Mouse (Mus musculus) spleen, adult 2 months (tissue): Measurements from ENCODE around the gene Pfdn2. TPM values are rescaled to one million over a fixed set of nuclear protein-coding genes. Genes with fewer than 3 reads are reported as not detected.

Source experiments
- DNase-seq, 2 experiments: peaks; one replicate each; pipeline versions ENCODE4 v3.0.0 to v3.0.0-alpha.2; 2012 to 2021; ENCODE audit warnings: low spot score in 2 of 2, low read depth in 1 of 2
- H3K27ac ChIP-seq: fragments of 200-500 bp; 2 replicates; pipeline ENCODE4 v1.5.1; 2012; ENCODE audit warnings: low read length, inconsistent platforms; ENCODE audit not compliant: insufficient read depth
- H3K27me3 ChIP-seq: fragments of 200-500 bp; 2 replicates; pipeline ENCODE4 v1.6.1; 2012; ENCODE audit warnings: mild to moderate bottlenecking, moderate library complexity, low read length, inconsistent platforms; ENCODE audit not compliant: control insufficient read depth, insufficient read depth
- H3K36me3 ChIP-seq: fragments of 200-500 bp; 2 replicates; pipeline ENCODE4 v1.6.1; 2012; ENCODE audit warnings: mild to moderate bottlenecking, low read length, inconsistent platforms; ENCODE audit not compliant: control insufficient read depth, insufficient read depth
- H3K4me1 ChIP-seq: fragments of 200-500 bp; 2 replicates; pipeline ENCODE4 v1.6.1; 2011; ENCODE audit warnings: inconsistent platforms; ENCODE audit not compliant: control insufficient read depth, insufficient read depth, insufficient read length
- H3K4me3 ChIP-seq: fragments of 200-500 bp; 2 replicates; pipeline ENCODE4 v1.5.1; 2011; ENCODE audit warnings: mild to moderate bottlenecking, inconsistent platforms; ENCODE audit not compliant: insufficient read depth, insufficient read length; ENCODE audit errors: extremely low read depth
- CTCF ChIP-seq: fragments of 200-500 bp; IDR thresholded peaks from 2 replicates; pipeline ENCODE4 v1.5.1; 2011; ENCODE audit warnings: mild to moderate bottlenecking, inconsistent platforms; ENCODE audit not compliant: insufficient read depth, insufficient read length, insufficient replicate concordance; ENCODE audit errors: extremely low read depth
- POLR2A ChIP-seq: fragments of 200-500 bp; IDR thresholded peaks from 2 replicates; pipeline ENCODE4 v1.6.1; 2011; ENCODE audit warnings: low read depth, low read length, inconsistent platforms
- WGBS: fragments of 180-500 bp; shearing (Covaris S2); methylation state at CpG from one replicate; pipeline ENCODE4 v1.1.7; 2018; 5-methylcytosine and 5-hydroxymethylcytosine counted together
- polyA plus RNA-seq: library from polyadenylated mRNA; depleted of rRNA; stranded (reverse); fragments of >200 nt; gene quantifications from 2 replicates; pipeline ENCODE4 v1.2.3, GENCODE M21; 2012

Gene Pfdn2
- polyA plus RNA-seq, 1 experiment: 8.5 TPM

DNA sequence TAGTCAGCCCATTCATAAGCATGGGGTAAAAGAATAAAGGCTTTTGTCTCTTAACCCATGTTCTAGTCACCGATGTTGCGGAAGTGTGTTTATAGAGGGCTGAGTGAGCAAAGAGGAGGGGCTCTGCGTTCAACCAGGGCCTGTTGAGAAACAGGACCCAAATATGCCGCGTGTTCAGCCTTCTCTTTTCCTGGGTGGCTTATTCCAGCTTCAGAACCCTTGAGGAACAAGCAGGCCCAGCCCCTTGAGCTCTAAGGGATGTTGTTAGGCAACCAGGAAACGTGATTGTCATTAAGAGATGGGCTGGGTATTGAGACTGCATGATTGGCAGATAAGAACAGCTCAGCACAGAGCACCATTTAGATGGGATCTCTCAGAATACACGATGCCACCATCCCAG, 20.5 kb downstream of the Pfdn2 start:
- H3K36me3 ChIP-seq: no peaks in the 10 kb centered on the region
- no peaks in the 10 kb centered on the region for H3K27me3 ChIP-seq
- DNase-seq: no peak
- H3K27ac ChIP-seq: no peak overlapping the region
- 71% methylated on average over 7 of the region's 7 CpGs for WGBS
- H3K4me3 ChIP-seq: no peak overlapping the region
- TF ChIP-seq CTCF (no peak), POLR2A (no peak)
- H3K4me1 ChIP-seq: no peaks in the 10 kb centered on the region

DNA sequence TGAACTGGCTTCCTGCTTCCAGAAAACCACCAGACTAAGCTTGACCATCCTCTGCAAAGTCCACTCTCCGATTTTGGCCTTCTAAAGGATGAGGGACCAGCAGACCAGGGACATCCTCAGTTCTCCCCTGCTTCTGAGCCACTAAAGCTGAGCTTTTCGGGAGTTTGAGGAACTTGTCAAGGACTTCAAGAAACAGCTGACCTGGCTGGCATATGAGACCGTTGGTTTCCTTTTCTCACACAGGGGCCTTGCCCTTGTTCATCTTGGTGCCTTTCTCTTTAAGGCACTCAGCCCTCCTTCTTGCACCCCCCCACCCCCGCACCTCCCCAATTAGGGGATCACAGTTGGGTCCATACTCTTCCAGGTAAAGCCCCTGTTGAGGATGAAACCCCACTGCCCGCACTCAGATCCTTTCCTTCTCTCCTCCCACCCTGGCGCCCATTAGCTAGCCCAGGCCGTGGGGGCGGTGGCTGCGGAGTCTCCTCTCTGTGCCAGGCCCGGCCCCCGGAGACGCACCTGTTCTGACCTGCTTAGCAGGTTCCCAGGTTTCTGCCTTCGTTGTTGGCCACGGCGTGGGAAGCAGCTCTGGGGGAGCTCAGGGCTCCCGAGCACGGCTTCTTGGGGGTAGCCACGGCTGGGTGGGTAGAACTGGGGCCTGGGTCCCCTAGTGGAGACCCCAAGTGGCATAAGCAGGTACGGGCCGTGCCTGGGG, 24.5 kb downstream of the Pfdn2 start, which contains the start of gene Nectin4:
Nectin4 (plus strand) TSS at position 255 of the 712 bp plus-strand sequence.
- no peak within 1 kb of the TSS for H3K27ac ChIP-seq
- no peak for TF ChIP-seq CTCF
- no peak for TF ChIP-seq POLR2A
- 26% methylated on average over 20 of the region's 20 CpGs for WGBS
- H3K4me3 ChIP-seq: no peak within 1 kb of the TSS; the same call in 1 of the 2 replicates
- no peaks in the 10 kb centered on the region for H3K27me3 ChIP-seq
- DNase-seq: no peak
- no peaks in the 10 kb centered on the region for H3K36me3 ChIP-seq
- no peaks in the 10 kb centered on the region for H3K4me1 ChIP-seq

DNA sequence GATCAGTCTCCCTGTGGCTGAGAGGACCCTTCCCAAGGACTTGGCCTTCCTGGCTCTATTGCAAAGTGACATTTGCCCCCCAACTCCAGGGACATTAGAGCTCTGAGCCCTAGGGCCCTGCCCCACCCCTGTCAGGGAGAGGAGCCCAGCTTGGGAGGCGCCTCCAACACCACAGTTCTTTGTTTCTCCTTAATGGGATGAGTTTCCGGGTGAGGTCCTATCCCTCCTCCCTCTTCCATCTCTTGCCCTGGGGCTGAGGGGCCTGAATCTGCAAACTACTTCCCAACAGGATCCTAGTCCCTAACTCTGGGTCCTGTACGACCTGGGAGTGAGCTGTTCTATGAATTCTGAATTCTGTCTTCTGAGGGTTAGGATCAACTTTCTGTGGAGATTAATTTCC, 27.4 kb downstream of the Pfdn2 start:
- H3K27ac ChIP-seq: no peak overlapping the region
- no peak for TF ChIP-seq CTCF
- TF ChIP-seq POLR2A: no peak
- no peaks in the 10 kb centered on the region for H3K4me1 ChIP-seq
- H3K36me3 ChIP-seq: no peaks in the 10 kb centered on the region
- no peak overlapping the region for H3K4me3 ChIP-seq
- no peaks in the 10 kb centered on the region for H3K27me3 ChIP-seq
- no peak for DNase-seq
- 86% methylated on average over 3 of the region's 3 CpGs for WGBS

DNA sequence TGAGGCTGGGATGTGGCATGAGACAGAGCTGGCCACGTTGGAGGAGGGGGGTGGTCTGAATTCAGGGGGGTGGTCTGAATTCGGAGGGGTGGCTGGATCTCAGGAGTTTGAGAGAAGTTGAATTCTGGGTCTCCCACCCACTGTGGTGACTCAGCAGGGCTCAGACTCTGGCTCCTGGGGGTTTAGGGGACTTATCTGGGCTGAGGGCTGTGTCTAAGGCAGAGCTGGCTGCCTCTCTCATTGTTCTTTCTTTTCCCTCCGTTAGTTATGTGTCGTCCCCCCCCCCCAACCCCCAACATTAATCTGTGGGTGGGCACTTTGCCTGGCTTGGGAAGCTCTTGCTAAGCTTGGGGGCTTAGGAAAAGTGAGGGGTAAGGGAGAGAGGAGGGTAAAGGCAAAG, 28.5 kb downstream of the Pfdn2 start:
- no peak for DNase-seq
- TF ChIP-seq CTCF: no peak
- no peak for TF ChIP-seq POLR2A
- no peak overlapping the region for H3K27ac ChIP-seq
- 31% methylated on average over 4 of the region's 4 CpGs for WGBS
- H3K4me1 ChIP-seq: no peaks in the 10 kb centered on the region
- no peaks in the 10 kb centered on the region for H3K36me3 ChIP-seq
- H3K4me3 ChIP-seq: no peak overlapping the region
- no peaks in the 10 kb centered on the region for H3K27me3 ChIP-seq

DNA sequence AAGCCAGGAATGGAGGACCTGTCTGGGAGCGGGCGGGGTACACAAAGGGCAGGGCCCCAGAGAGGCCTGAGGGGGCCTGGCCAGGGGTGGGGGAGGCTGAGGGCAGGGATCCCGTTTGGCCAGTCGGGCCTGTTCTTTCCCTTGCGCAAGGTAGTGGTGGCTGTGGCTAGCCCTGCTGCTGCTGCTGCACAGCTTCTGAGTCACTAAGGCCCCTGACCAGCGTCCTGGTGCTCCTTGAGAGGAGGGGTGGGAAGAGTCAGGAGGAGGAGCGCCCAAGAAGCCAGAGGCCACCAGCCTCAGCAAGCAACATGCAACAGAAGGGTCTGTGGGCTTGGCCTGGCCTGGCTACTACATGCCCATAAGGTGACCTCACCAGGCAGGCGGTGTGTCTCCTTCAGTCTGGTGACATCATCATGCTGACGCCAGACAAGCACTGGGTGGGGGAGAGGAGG, 30.2 kb downstream of the Pfdn2 start:
- Histone ChIP-seq H3K27me3 (no peaks in the 10 kb centered on the region), H3K4me3 (no peak overlapping the region), H3K27ac (no peak overlapping the region), H3K4me1 (peaks cover 3% of the 10 kb centered on the region; the same call in 1 of the 2 replicates), H3K36me3 (no peaks in the 10 kb centered on the region)
- TF ChIP-seq CTCF (no peak), POLR2A (no peak)
- no peak for DNase-seq
- 78% methylated on average over 9 of the region's 9 CpGs for WGBS

DNA sequence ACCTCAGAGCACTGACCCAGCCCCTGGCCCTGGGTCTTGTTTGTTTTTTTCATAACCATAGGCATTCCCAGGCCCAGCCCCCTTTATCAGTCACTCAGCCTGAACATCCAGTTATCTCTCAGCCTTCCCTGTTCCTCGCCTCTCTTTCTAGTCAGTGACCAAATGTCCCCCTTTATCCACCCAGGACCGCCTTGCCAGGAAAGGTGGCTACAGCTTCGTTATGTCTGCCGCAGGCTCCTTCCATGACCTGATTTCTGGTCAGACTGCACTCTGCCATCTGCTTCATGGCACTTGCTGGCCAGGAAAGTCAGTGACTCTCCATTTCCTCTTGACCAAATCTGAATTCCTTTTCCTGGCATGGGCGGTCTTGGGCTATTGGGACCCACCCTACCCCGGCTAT, 32.8 kb downstream of the Pfdn2 start:
- no peak overlapping the region for H3K4me3 ChIP-seq
- no peak overlapping the region for H3K27ac ChIP-seq
- 94% methylated on average over 6 of the region's 6 CpGs for WGBS
- no peak for TF ChIP-seq POLR2A
- no peak for TF ChIP-seq CTCF
- DNase-seq: no peak
- H3K36me3 ChIP-seq: no peaks in the 10 kb centered on the region
- H3K27me3 ChIP-seq: no peaks in the 10 kb centered on the region
- peaks cover 10% of the 10 kb centered on the region; the same call in 1 of the 2 replicates for H3K4me1 ChIP-seq

DNA sequence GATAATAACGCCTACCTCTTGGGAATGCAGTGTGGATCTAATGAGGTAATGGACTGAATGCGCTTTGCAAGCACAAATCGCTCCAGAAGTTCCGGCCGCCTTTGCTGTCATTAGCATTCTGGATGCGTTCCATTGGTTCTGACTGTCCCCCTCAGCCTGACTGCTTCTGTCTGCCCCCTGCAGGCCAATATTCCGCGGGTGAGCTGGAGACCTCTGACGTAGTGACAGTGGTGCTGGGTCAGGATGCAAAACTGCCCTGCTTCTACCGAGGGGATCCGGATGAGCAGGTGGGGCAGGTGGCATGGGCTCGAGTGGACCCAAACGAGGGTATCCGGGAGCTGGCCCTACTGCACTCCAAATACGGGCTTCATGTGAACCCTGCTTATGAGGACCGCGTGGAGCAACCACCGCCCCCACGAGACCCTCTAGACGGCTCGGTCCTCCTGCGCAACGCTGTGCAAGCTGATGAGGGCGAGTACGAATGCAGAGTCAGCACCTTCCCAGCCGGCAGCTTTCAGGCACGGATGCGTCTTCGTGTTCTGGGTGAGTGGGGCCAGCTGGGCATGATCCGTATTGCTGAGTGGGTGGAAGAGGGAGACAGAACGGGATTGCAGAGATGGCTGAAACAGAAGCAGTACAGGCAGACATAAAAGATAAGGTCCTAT, 34.6 kb downstream of the Pfdn2 start:
- Histone ChIP-seq H3K27ac (no peak overlapping the region), H3K27me3 (no peaks in the 10 kb centered on the region), H3K4me3 (peak overlapping the region; percentile 16; the same call in 1 of the 2 replicates), H3K36me3 (no peaks in the 10 kb centered on the region), H3K4me1 (peaks cover 10% of the 10 kb centered on the region; the same call in 1 of the 2 replicates)
- DNase-seq: peak; percentile 63 to 81
- WGBS: 18% methylated on average over 31 of the region's 31 CpGs
- TF ChIP-seq POLR2A: no peak
- TF ChIP-seq CTCF: peak; percentile 75; the same call in 1 of the 2 replicates
